Mouse (Mus musculus): ENCODE results near the gene Ppm1g.

Ppm1g gene

DNA sequence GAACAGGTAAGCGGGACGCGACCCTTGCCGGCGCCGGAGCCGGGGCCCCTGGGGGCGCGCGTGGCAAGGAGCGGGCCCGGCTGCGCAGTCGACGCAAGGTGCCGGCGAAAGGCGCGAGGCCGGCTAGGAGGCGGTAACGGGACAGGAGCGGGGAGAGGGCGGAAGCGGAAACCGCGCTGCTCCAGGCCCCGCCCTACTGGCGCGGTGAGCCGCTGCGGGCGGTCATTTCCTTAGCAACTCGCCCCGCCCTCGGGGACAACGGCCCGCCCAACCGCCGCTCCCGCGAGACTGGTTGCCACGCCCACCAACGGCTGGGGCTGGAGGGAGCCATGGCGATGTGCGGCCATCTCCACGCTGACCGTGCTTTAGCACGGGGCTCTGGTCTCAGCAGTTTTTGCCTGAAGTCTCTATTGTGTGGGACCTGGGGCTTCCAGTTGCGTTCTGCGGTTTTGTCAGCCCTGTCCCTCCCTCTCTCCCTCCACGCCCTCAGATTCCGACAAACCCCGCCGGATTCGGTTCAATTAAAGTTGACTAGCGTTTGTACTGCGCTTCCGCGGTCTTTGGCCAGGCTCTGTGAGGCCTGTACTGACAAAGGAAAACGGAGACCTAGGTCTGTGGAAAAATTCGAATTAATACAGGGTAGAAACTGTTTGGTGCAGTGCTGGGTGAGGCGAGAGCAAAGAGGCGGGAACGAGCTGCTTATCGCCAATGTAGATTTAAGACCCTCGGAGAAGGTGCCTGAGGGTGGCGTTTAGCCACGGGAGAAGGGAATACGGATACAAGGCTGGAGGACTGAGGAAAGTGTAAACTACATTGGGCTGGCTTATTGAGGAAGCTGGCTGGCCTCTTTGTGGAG, at the start of gene Ppm1g:
Gene Ppm1g, minus strand, starts transcription at position 240 of the 856 bp plus-strand sequence.
- DNase-seq = peak; percentile 97

DNA sequence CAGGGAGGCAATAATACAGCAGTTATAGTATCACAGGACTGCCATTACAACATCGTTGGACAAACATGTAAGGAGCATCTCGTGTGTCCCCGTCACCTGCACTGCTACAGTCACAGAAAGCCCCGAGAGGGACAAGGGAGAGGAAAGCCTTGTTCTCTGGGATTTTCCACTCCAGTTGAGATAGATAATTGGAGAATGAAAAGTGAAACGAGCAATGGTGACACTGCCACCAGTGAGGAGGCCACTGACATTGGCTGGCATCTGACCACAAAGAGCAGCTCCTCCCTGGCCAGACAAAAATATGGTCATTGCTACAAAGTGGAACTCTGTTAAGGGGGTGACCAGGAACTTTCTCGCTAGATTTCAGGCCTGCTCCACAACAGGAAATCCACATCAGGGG, 47.2 kb upstream of the Ppm1g start:
- DNase-seq = no peak

GRCm38 (mm10) chr5:31266101-31266500, 45.6 kb upstream of the Ppm1g start:
- DNase-seq = no peak

DNA sequence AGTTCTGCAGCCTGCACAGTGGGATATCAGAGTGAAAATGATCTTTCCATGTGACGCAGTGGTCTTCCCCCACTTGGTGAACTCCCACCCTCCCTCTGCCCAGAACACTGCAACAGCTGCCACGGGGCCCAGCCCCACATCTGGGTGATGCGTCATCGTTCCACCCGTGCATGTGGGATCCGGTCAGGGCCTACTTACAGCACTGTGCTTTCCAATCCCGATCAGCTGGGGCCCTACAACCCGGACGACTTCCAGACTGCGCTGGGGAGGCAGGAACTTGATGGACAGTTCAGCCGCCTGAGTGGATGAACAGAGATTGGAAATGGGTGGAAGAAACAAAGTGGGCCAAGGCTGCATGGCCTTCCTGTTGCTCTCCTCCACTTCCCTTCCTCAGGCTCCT, 37.1 kb upstream of the Ppm1g start:
- no peak for DNase-seq

DNA sequence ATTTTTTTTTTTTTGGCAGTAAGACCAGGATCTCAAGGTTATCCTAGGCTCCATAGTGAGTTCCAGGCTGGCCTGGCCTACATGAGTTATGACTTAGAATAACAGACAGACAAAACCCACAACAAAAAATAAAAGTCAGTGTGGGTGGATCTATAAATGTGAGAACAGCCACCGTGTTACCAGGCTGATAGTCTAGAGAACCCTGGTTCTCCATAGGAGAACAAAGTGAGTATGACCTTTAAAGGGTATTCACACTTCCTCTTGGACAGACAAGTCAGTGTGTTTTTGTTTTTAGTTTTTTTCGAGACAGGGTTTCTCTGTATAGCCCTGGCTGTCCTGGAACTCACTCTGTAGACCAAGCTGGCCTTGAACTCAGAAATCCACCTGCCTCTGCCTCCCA, 35.5 kb upstream of the Ppm1g start:
- DNase-seq = no peak

GRCm38 (mm10) chr5:31255381-31255780, 34.9 kb upstream of the Ppm1g start:
- no peak for DNase-seq

DNA sequence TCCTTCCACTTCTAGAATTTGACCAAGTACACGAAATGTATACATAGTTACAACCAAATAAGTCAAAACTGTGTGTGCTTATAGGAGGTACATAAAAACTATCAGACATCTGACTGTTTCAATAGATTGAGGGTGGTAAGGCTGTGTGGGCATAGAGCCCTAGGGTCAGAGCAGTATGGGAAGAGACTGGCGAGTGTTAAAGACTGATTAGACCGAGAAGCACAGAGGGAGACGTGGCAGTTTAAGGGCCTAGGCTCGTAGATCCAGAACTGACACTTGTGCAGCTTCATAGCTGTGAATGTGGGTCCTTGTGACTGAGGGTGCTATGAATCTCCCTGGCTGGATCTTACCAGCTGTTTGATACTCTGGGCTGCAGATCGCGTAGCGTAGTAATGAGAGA, 34.4 kb upstream of the Ppm1g start:
- DNase-seq = no peak

DNA sequence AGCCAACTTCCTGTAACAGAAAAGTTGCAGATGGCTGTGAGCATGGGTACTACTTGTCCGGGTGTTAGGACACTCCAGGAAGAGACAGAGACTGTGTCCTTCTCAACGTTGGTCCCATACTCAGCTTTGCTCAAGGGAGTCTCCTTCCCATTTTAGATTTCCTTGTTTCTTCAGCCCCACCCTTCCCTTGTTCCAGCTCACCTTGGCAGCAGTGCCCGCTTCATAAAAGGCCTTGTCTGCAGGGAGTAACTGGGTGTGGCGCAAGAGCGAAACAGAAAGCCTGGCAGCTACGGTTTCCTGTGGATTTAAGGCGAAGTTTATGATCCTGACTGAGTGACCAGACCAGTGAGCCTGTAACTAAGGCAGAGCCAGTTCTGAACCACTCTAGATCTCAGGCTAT, 34.0 kb upstream of the Ppm1g start:
- no peak for DNase-seq

DNA sequence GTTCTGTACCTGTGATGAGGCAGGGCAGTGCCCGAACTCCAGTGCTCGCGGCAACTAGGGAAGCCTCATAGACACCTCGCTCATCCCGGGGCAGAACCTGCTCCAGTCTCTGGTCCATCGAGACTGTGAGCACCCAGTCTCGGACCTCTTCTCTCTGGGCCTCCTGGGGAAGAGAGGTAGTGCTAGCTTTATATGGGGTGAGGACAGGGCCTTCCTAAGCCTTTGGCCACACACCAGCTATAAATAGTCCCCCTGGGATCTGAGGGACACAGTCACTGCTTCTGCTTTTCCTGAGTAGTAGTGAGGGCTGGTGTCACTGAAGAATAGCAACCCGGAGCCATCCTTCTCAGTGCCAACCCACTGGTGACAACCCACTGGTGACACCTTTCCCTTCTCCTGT, 33.3 kb upstream of the Ppm1g start:
- DNase-seq = no peak

DNA sequence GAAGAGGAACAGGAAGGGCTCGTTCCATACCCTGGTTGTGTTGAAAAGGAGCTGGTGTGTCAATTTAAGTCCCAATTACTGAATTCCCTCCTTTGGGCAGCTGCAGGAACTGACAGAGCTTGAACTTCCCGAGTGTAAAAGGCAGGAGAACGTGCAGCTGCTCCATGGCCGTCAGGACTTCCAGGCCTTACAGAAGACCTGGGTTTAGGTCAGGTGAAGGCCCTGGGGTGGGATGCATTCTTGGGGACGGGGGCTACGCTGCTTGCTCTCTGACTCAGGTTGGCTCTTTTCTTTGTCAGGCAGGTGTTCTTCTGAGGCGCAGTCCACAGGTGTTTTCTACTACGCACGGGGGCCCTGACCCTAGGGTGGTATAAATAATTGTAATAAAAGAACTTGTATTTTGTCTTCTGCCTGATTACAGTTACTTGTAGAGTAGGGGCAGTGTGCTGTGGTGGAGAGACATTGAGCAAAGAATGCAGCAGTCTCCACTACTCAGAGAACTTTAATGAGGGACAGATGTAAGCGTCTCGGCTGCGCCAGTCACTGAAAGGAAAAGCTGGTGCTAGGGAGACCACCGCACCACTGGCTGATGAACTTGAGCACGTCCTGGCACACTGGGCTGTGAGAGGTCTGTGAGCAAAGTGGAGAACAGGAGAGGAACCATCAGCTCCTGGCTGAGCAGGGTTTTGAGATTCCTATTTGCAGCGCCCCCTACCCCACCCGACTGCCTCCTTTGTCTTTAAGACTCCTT, 32.5 kb upstream of the Ppm1g start:
- no peak for DNase-seq

- DNase-seq = no peak
Measured at GRCm38 (mm10) chr5:31252151-31252550, 31.7 kb upstream of the Ppm1g start.

- DNase-seq = peak; percentile 20
Measured at GRCm38 (mm10) chr5:31251541-31252101, 31.1 kb upstream of the Ppm1g start, which contains the start of gene Krtcap3. TSS of gene Krtcap3 (plus strand) at chr5:31251691.

GRCm38 (mm10) chr5:31250716-31251115, 30.2 kb upstream of the Ppm1g start:
- no peak for DNase-seq

DNA sequence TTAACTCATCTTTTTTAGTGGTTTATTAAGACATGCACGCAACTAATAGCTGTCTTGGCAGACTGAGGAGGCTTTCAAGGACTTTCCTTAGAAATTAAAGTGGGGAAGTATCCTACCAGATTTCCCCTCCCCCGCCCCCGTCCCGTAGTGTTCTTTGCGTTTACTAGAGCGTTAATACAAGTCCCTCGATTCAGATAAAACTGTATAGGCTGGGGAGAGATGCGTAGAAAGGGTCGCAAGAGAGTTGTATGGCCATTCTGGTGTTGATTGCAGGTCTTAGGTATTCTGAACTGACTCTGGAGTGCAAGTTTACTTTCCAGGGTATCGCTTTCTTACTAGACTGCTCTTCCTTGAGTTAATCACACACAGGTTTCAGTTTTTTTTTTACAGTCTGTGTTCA, 21.7 kb upstream of the Ppm1g start:
- DNase-seq = no peak

DNA sequence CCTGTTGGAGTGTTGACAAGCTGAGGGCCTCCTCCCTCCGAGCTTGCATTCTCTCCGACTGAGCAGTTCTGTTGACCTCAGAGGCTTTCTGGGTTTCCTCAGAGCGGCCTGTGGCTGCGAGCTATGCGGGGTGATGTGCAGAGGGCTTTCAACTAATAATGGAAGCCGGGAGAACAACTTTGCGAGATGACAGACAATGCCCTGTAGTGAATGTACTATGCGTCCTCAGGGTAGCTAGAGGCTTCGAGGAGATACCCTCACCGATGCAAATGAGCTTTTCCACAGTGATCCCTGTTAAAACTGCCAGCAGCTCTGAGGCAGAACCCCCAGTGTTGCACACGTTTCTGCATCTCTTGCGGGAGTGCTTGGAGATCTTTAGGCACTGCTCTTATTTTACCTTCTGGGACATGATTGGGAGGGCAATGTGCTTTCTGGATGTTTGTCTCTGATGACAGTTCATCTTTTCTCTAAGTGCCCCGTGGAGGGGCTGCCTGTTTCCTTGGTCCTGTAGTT, 21.1 kb upstream of the Ppm1g start:
- DNase-seq = no peak

- peak; percentile 98 for DNase-seq
Measured at GRCm38 (mm10) chr5:31240637-31241521, 20.4 kb upstream of the Ppm1g start, which contains the start of the genes Nrbp1 and Gm9970. TSS of gene Nrbp1 (plus strand) at chr5:31240864. TSS of gene Gm9970 (minus strand) at chr5:31241232.

GRCm38 (mm10) chr5:31226641-31227040, 6.2 kb upstream of the Ppm1g start:
- DNase-seq = no peak

DNA sequence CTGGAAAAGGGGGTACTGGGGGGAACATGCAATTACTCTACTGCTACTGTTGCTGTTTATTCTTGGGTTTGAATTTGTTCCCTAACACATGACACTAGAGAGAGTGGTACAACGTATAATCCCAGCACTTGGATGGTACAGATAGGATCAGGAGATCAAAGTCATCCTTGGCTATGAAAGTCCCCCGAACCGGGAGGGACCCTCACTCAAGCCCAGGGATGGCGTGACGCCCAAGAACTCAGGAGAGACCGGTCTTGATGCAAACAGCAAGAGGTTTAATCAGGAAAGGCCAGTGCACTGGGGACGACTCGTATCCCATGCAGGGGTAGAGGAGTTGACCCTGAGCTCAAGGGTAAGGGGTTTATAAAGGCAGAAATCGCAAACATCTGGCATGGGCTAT, 2.2 kb upstream of the Ppm1g start:
- no peak for DNase-seq

- no peak for DNase-seq
Measured at GRCm38 (mm10) chr5:31221304-31221945, 938 bp upstream of the Ppm1g start.

GRCm38 (mm10) chr5:31219911-31220447, 508 bp downstream of the Ppm1g start:
- DNase-seq = peak; percentile 49

GRCm38 (mm10) chr5:31219474-31219873, 1.0 kb downstream of the Ppm1g start:
- DNase-seq = no peak

DNA sequence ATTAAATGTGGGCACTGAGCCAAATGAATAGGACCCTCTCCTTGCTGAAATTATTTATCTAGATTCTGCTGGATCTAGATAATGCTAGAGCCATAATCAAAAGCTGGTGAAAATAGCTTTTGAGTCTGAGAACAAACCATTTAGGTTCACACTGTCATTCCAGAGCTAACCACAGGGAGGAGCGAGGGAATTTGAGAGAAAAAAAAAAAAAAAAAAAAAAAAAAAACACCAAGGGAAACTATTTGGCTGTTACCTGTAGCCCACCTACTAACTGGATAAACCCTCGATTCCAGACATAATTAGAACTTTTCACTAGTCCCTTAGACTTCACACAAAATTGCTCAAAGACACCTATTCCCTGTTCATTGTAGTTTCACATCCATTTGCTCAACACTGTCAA, 1.4 kb downstream of the Ppm1g start:
- no peak for DNase-seq

All from right cerebral cortex, adult 18-20 months (tissue).